Mouse (Mus musculus) hindbrain, embryonic 14.5 days (tissue): ENCODE data around the gene Cript. TPM values are rescaled to one million over a fixed set of nuclear protein-coding genes. Genes with fewer than 3 reads are reported as not detected.
A peak's percentile ranks its signal among the peaks of the same experiment; 100 is the strongest.

Experiments
- ATAC-seq: fragments of 200-750 bp; cut with Nextera tagmentation; 2 replicates; pipeline ENCODE4 v1.8.0; 2017; ENCODE audit warnings: moderate number of reproducible peaks, mild to moderate bottlenecking, moderate TSS enrichment, moderate library complexity; ENCODE audit not compliant: low FRiP score
- DNase-seq: peaks from one replicate; pipeline ENCODE4 v3.0.0-alpha.2; 2015; ENCODE audit warnings: low spot score
- H3K27ac ChIP-seq: fragments of 300-500 bp; sonication (generic); 2 replicates; pipeline ENCODE4 v1.5.1; 2014; ENCODE audit warnings: mild to moderate bottlenecking, moderate library complexity
- H3K27me3 ChIP-seq: fragments of 300-500 bp; sonication (generic); 2 replicates; pipeline ENCODE4 v1.6.1; 2014; ENCODE audit warnings: mild to moderate bottlenecking, low read length, mixed read lengths; ENCODE audit not compliant: control insufficient read depth, insufficient read depth
- H3K36me3 ChIP-seq: fragments of 300-500 bp; sonication (generic); replicated peaks from 2 replicates; pipeline ENCODE4 v1.6.1; 2014; ENCODE audit not compliant: control insufficient read depth, insufficient read depth
- H3K4me1 ChIP-seq: fragments of 300-500 bp; sonication (generic); replicated peaks from 2 replicates; pipeline ENCODE4 v1.6.1; 2014; ENCODE audit warnings: antibody characterized with exemption, low read length, mixed read lengths; ENCODE audit not compliant: control insufficient read depth, insufficient read depth
- H3K4me2 ChIP-seq: fragments of 300-500 bp; sonication (generic); replicated peaks from 2 replicates; pipeline ENCODE4 v1.6.1; 2014; ENCODE audit warnings: mild to moderate bottlenecking, moderate library complexity
- H3K4me3 ChIP-seq: fragments of 300-500 bp; sonication (generic); replicated peaks from 2 replicates; pipeline ENCODE4 v1.5.1; 2014; ENCODE audit warnings: mild to moderate bottlenecking, low read length
- H3K9ac ChIP-seq: fragments of 300-500 bp; sonication (generic); 2 replicates; pipeline ENCODE4 v1.6.1; 2014
- H3K9me3 ChIP-seq: fragments of 300-500 bp; sonication (generic); 2 replicates; pipeline ENCODE4 v1.6.1; 2016; ENCODE audit warnings: low read length; ENCODE audit not compliant: control insufficient read depth
- WGBS: fragments of 180-500 bp; shearing (Covaris S2); extraction: QIAGEN DNeasy Blood & Tissue Kit; methylation state at CpG from one replicate; pipeline ENCODE4 v1.1.7; 2014; 5-methylcytosine and 5-hydroxymethylcytosine counted together
- polyA plus RNA-seq: library from polyadenylated mRNA; unstranded; fragments of >200 nt; fragmentation: Nextera tagmentation; extraction: Ambion mirVana; gene quantifications from 2 replicates; pipeline ENCODE4 v1.2.1, GENCODE M21; 2014

Cript gene
- polyA plus RNA-seq, result 204 and 219 TPM in 2 replicates

DNA sequence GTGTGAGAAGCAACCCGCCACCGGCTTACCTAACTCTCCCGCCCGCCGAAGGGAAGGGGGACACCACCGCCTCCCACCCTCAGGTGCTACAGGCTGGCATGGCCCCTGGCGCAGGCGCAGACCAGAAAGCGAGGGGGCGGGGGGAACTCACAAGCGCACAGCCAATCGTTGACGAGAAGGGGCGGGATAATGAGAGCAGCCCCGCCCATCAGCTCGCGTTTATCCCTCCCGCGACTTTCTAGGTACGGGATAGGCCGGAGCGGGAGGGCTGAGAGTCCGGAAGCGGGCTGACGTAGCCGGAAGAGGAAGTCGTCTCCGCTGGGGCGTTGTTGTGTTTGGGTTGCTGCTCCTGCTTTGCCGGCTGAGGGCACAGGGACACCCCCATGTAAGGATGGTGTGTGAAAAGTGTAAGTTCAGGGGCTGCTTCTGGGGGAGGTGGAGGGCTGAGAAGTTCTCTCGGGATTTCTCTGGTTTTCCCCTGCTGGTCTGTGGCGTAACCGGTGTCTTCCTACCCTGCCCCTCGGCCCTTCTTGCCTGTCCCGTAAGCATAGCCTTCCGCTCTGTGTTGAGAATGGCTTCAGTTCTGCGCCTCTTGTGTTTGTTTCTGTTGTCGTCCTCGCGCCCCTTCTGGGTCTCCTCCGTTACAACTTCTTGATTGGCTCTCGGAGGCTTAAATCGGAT lies at the start of gene Cript, which contains the start of gene Pigf:
TSS of gene Cript (plus strand) at position 282 of the 681 bp plus-strand sequence.
TSS of gene Pigf (minus strand) at position 138 of the 681 bp plus-strand sequence.
- Histone ChIP-seq H3K9me3 (no peaks in the 10 kb centered on the region), H3K4me1 (peaks cover 15% of the 10 kb centered on the region), H3K27ac (peak within 1 kb of the TSS; percentile 55; the same call in 1 of the 2 replicates), H3K4me2 (peak within 1 kb of the TSS; percentile 92), H3K4me3 (peak within 1 kb of the TSS; percentile 83), H3K36me3 (peaks cover 12% of the 10 kb centered on the region), H3K27me3 (no peaks in the 10 kb centered on the region), H3K9ac (peak within 1 kb of the TSS; percentile 75)
- peak; percentile 100 for ATAC-seq
- under 1% methylated on average over 34 of the region's 43 CpGs for WGBS
- peak; percentile 99 for DNase-seq

DNA sequence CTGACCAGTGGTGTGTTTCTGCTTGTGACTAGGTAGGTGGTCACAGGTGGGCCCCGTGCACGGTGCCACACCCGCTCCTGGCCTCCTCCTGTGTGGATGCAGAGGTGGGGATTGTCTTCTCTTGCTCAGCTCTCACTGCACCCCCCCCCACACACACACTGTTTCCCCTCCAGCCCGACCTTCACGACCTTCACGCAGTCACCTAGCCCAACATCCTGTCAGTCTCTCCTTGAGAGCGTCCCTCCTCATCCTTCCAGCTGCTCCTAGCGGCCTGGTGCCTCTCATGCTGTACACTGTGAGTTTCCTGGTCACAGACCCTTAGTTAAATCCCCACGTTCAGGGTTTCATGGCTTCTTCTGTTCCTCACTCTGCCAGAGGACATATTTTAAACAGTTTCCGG lies 49.0 kb upstream of the Cript start:
- no peak overlapping the region for H3K4me2 ChIP-seq
- no peaks in the 10 kb centered on the region; the same call in 1 of the 2 replicates for H3K36me3 ChIP-seq
- no peak for DNase-seq
- H3K9ac ChIP-seq, result no peak overlapping the region
- H3K27me3 ChIP-seq, result no peaks in the 10 kb centered on the region
- 83% methylated on average over 10 of the region's 10 CpGs for WGBS
- H3K9me3 ChIP-seq, result no peaks in the 10 kb centered on the region
- no peak for ATAC-seq
- no peak overlapping the region for H3K27ac ChIP-seq
- H3K4me1 ChIP-seq, result no peaks in the 10 kb centered on the region
- no peak overlapping the region for H3K4me3 ChIP-seq

DNA sequence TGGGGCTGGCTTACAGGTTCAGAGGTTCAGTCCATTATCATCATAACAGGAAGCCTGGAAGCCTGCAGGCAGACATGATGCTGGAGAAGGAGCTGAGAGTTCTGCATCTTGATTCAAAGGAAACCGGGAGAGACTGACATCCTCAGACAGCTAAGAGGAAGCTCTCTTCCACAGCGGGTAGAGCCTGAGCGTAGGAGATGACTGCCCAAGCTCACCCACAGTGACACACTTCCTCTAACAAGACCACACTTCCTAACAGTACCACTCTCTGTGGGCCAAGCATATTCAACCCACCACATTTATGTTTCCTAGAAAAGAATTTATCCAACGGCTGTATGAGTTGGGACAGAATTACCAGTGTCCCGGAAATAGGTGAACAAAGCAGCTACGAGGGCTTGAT lies 46.9 kb upstream of the Cript start:
- H3K9ac ChIP-seq, result no peak overlapping the region
- DNase-seq (no peak), ATAC-seq (no peak)
- no peak overlapping the region for H3K27ac ChIP-seq
- H3K4me1 ChIP-seq, result no peaks in the 10 kb centered on the region
- no peak overlapping the region for H3K4me2 ChIP-seq
- H3K36me3 ChIP-seq, result no peaks in the 10 kb centered on the region; the same call in 1 of the 2 replicates
- WGBS, result 91% methylated on average over 6 of the region's 6 CpGs
- H3K27me3 ChIP-seq, result no peaks in the 10 kb centered on the region
- no peak overlapping the region for H3K4me3 ChIP-seq
- H3K9me3 ChIP-seq, result no peaks in the 10 kb centered on the region

- Histone ChIP-seq H3K9me3 (no peaks in the 10 kb centered on the region), H3K27ac (no peak overlapping the region), H3K4me1 (peaks cover 5% of the 10 kb centered on the region; the same call in 1 of the 2 replicates), H3K36me3 (no peaks in the 10 kb centered on the region; the same call in 1 of the 2 replicates), H3K4me3 (no peak overlapping the region), H3K4me2 (no peak overlapping the region), H3K9ac (no peak overlapping the region), H3K27me3 (no peaks in the 10 kb centered on the region)
- WGBS, result 94% methylated on average over 1 of the region's 1 CpGs
- DNase-seq (no peak), ATAC-seq (no peak)
Measured at GRCm38 (mm10) chr17:86981205-86981604, 44.1 kb upstream of the Cript start.

- Histone ChIP-seq H3K4me2 (no peak overlapping the region), H3K36me3 (no peaks in the 10 kb centered on the region), H3K4me1 (peaks cover 10% of the 10 kb centered on the region), H3K9ac (no peak overlapping the region), H3K9me3 (no peaks in the 10 kb centered on the region), H3K27ac (no peak overlapping the region), H3K4me3 (no peak overlapping the region), H3K27me3 (no peaks in the 10 kb centered on the region)
- no peak for ATAC-seq
- WGBS, result 100% methylated on average over 2 of the region's 2 CpGs
- no peak for DNase-seq
Measured at GRCm38 (mm10) chr17:86981701-86982100, 43.6 kb upstream of the Cript start.

GRCm38 (mm10) chr17:86982497-86982896 lies 42.9 kb upstream of the Cript start:
- Histone ChIP-seq H3K36me3 (no peaks in the 10 kb centered on the region), H3K9ac (no peak overlapping the region), H3K9me3 (no peaks in the 10 kb centered on the region), H3K4me3 (no peak overlapping the region), H3K4me2 (no peak overlapping the region), H3K27ac (no peak overlapping the region), H3K27me3 (no peaks in the 10 kb centered on the region), H3K4me1 (peaks cover 15% of the 10 kb centered on the region)
- WGBS, result 72% methylated on average over 9 of the region's 9 CpGs
- ATAC-seq (no peak), DNase-seq (no peak)

GRCm38 (mm10) chr17:86986449-86987138 lies 38.8 kb upstream of the Cript start:
- Histone ChIP-seq H3K4me3 (no peak overlapping the region), H3K9me3 (no peaks in the 10 kb centered on the region), H3K4me1 (peaks cover 15% of the 10 kb centered on the region), H3K27ac (peak overlapping the region; percentile 12), H3K4me2 (no peak overlapping the region), H3K9ac (no peak overlapping the region), H3K36me3 (no peaks in the 10 kb centered on the region), H3K27me3 (no peaks in the 10 kb centered on the region)
- 37% methylated on average over 17 of the region's 17 CpGs for WGBS
- DNase-seq, result no peak
- no peak for ATAC-seq

DNA sequence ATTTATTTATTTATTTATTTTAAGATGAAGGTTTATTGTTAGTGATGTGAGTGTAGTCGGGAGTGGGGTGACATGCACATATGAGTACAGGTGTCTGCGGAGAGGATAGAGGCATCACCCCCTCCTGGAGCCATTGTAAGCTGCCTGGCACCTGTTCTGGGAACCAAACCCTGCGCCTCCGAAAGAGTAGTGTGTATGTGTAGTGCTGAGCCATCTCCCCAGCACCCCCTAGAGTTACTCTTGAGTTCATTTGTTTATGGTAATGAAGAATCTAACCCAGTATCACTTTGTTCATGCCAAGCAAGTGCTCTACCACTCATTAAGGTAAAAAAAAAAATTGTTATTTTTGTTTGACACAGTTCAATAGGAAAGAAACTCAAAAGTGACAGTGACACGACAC lies 37.2 kb upstream of the Cript start:
- no peak overlapping the region for H3K4me2 ChIP-seq
- peaks cover 15% of the 10 kb centered on the region for H3K4me1 ChIP-seq
- ATAC-seq (no peak), DNase-seq (no peak)
- H3K9ac ChIP-seq, result no peak overlapping the region
- H3K36me3 ChIP-seq, result no peaks in the 10 kb centered on the region
- H3K27ac ChIP-seq, result no peak overlapping the region
- H3K4me3 ChIP-seq, result no peak overlapping the region
- no peaks in the 10 kb centered on the region for H3K9me3 ChIP-seq
- WGBS, result 81% methylated on average over 5 of the region's 5 CpGs
- no peaks in the 10 kb centered on the region for H3K27me3 ChIP-seq

DNA sequence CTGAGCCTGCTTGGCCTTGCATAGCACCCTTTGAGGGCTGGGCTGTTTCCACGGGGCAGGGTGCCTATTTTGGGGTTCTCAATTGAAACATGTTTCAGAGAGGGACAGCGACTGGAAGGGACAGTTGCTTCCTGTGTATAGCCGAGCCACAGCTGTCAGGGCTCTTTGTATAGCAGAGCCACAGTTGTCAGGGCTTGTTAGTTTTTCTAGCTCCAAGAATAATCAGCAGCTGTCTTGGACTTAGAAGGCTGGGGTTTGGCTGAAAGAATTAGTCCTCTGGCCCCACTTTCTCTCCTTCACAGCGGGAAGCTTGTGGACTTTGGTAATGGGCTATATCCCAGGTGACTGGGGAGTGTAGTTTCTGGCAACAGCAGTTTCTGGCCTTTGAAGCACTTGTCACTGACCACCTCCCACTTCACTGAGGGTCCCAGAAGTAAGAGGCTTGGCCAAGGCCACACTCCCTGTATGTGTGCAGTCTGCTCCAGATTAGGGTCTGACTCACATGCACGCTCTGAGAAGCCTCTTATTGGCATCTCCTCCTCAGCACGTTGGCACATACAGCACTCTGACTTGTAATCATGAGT lies 36.7 kb upstream of the Cript start:
- peak; percentile 41; the same call in 1 of the 2 replicates for ATAC-seq
- Histone ChIP-seq H3K4me3 (no peak overlapping the region), H3K27me3 (no peaks in the 10 kb centered on the region), H3K9me3 (no peaks in the 10 kb centered on the region), H3K4me1 (peaks cover 15% of the 10 kb centered on the region), H3K36me3 (no peaks in the 10 kb centered on the region), H3K4me2 (no peak overlapping the region), H3K27ac (no peak overlapping the region), H3K9ac (no peak overlapping the region)
- DNase-seq, result no peak
- 51% methylated on average over 6 of the region's 6 CpGs for WGBS
